ENCODE assay signal across 9 mouse cellular contexts in the genomic region with DNA sequence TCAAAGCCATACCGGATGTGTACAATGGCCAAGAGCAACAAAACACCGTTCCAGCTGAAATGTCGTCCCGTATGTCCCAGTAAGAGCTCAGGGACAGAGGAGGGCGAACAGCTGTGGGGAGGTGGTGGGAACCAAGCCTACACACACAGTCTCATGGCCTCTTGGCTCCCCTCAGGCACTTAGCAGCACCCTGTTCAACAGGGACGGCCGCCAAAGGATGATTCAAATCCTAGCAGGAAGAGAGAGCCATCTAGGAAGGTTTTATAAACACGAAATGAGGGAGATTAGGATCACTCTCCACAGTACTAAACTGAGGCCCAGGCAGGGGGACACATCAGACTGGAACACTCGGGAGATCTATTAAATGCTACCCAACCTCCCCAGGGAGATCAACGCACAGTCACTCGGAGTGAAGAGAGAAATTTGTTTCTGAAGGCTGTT.
DNase-seq lines count a peak whose midpoint lies in the region; ATAC-seq lines count a peak whose summit lies in the region.
"Had no signal": no experiment of that assay in that cellular context is flagged by ENCODE, and none has a peak within 500 bp of the region (broad histone marks: within the 10 kb centered on the region; RNA-seq: fewer than 3 reads in every experiment).

No protein-coding gene starts in this region.

- no peaks in the 10 kb centered on the region for H3K9me3 ChIP-seq in intestine, embryonic 15.5 days
- H3K9me3 ChIP-seq in midbrain, embryonic 11.5 days (ENCODE audit: control insufficient read depth, low read length): no peaks in the 10 kb centered on the region
- H3K9me3 ChIP-seq: G1E had no signal

- H3K4me1 ChIP-seq in intestine, embryonic 15.5 days (replicated peaks): peaks cover 6% of the 10 kb centered on the region; the same call in 1 of the 2 replicates
- H3K4me1 ChIP-seq in midbrain, embryonic 11.5 days (ENCODE audit: control insufficient read depth, insufficient read depth, low read length): no peaks in the 10 kb centered on the region

- H3K4me2 ChIP-seq in intestine, embryonic 15.5 days (replicated peaks): peak overlapping the region; percentile 22; the same call in 1 of the 2 replicates
- no peak overlapping the region for H3K4me2 ChIP-seq in midbrain, embryonic 11.5 days

- peak; percentile 34 for DNase-seq in layer of hippocampus, adult 9-11 months
- no peak for DNase-seq in layer of hippocampus, adult 11-12 months (ENCODE audit: low spot score)
- peak; percentile 47 to 65 for DNase-seq in frontal cortex, postnatal 36 days (ENCODE audit: low spot score in 2 of 2)
- DNase-seq in lung, postnatal 25 days (ENCODE audit: low spot score): peak; percentile 19
- DNase-seq in cerebellum, adult 18-20 months: no peak
- no peak for DNase-seq in midbrain, embryonic 11.5 days (ENCODE audit: low spot score, missing footprints)

- no peak overlapping the region for H3K9ac ChIP-seq in intestine, embryonic 15.5 days
- H3K9ac ChIP-seq in midbrain, embryonic 11.5 days (ENCODE audit: low read length): no peak overlapping the region

- H3K27me3 ChIP-seq in intestine, embryonic 15.5 days (replicated peaks): no peaks in the 10 kb centered on the region
- H3K27me3 ChIP-seq in midbrain, embryonic 11.5 days (ENCODE audit: control insufficient read depth, insufficient read depth, low read length): no peaks in the 10 kb centered on the region

- H3K4me3 ChIP-seq in intestine, embryonic 15.5 days (replicated peaks): no peak overlapping the region
- H3K4me3 ChIP-seq in midbrain, embryonic 11.5 days (ENCODE audit: low read depth, low read length): no peak overlapping the region

- peak; percentile 72 for ATAC-seq in intestine, embryonic 15.5 days
- no peak for ATAC-seq in cerebellum, adult (ENCODE audit: insufficient number of reproducible peaks, low FRiP score, low TSS enrichment)
- no peak for ATAC-seq in midbrain, embryonic 11.5 days (ENCODE audit: low FRiP score)

- H3K36me3 ChIP-seq in intestine, embryonic 15.5 days: no peaks in the 10 kb centered on the region
- H3K36me3 ChIP-seq in midbrain, embryonic 11.5 days (ENCODE audit: control insufficient read depth, insufficient read depth, low read length): no peaks in the 10 kb centered on the region
- H3K36me3 ChIP-seq: G1E had no signal

- WGBS in intestine, embryonic 15.5 days: 46% methylated on average over 11 of the region's 11 CpGs
- WGBS in midbrain, embryonic 11.5 days: 78% methylated on average over 11 of the region's 11 CpGs

- H3K27ac ChIP-seq in intestine, embryonic 15.5 days: peak overlapping the region; percentile 36; the same call in 1 of the 2 replicates
- H3K27ac ChIP-seq in midbrain, embryonic 11.5 days (ENCODE audit: low read depth, low read length): no peak overlapping the region

Comparison
In these comparisons a context has a peak if more than half of its experiments do, and no peak if none do; other contexts are left out.
1. DNase-seq: peak in layer of hippocampus, adult 9-11 months (single experiment), frontal cortex, postnatal 36 days (2 of 2) and lung, postnatal 25 days (single experiment); none in layer of hippocampus, adult 11-12 months (single experiment), cerebellum, adult 18-20 months (0 of 2) and midbrain, embryonic 11.5 days (single experiment).